Mouse (Mus musculus) intestine, postnatal 0 days (tissue): ENCODE measurements around the gene Pfkfb2. TPM values are rescaled to one million over a fixed set of nuclear protein-coding genes. Genes with fewer than 3 reads are reported as not detected.
A peak's percentile ranks its signal among the peaks of the same experiment; 100 is the strongest.
"Not testable (repeated sequence)": the region's sequence is repeated elsewhere in the genome, so short reads cannot be mapped to it uniquely, and the experiment has no call there.

ENCODE experiments used
- ATAC-seq: fragments of 200-750 bp; cut with Nextera tagmentation; 2 replicates; pipeline ENCODE4 v1.8.0; 2017; ENCODE audit warnings: mild to moderate bottlenecking, moderate TSS enrichment, moderate library complexity
- H3K27ac ChIP-seq: fragments of 300-500 bp; sonication (generic); 2 replicates; pipeline ENCODE4 v1.5.1; 2014; ENCODE audit warnings: mild to moderate bottlenecking, low read depth, low read length, moderate library complexity
- H3K27me3 ChIP-seq: fragments of 300-500 bp; sonication (generic); replicated peaks from 2 replicates; pipeline ENCODE4 v1.6.1; 2014; ENCODE audit warnings: low read length, mixed read lengths; ENCODE audit not compliant: control insufficient read depth, insufficient read depth
- H3K36me3 ChIP-seq: fragments of 300-500 bp; sonication (generic); 2 replicates; pipeline ENCODE4 v1.6.1; 2014; ENCODE audit warnings: mild to moderate bottlenecking, moderate library complexity; ENCODE audit not compliant: control insufficient read depth, insufficient read depth
- H3K4me1 ChIP-seq: fragments of 300-500 bp; sonication (generic); replicated peaks from 2 replicates; pipeline ENCODE4 v1.6.1; 2014; ENCODE audit warnings: antibody characterized with exemption, low read length, mixed read lengths; ENCODE audit not compliant: control insufficient read depth, insufficient read depth
- H3K4me2 ChIP-seq: fragments of 300-500 bp; sonication (generic); replicated peaks from 2 replicates; pipeline ENCODE4 v1.6.1; 2014; ENCODE audit warnings: low read depth, mild to moderate bottlenecking, moderate library complexity
- H3K4me3 ChIP-seq: fragments of 300-500 bp; sonication (generic); 2 replicates; pipeline ENCODE4 v1.5.1; 2014; ENCODE audit warnings: low read depth, low read length
- H3K9ac ChIP-seq: fragments of 300-500 bp; sonication (generic); 2 replicates; pipeline ENCODE4 v1.6.1; 2014; ENCODE audit warnings: mild to moderate bottlenecking, low read depth, low read length
- H3K9me3 ChIP-seq: fragments of 300-500 bp; sonication (generic); 2 replicates; pipeline ENCODE4 v1.6.1; 2016; ENCODE audit warnings: mixed run types; ENCODE audit not compliant: control insufficient read depth
- CTCF ChIP-seq: sonication (generic); IDR thresholded peaks from 2 replicates; pipeline ENCODE4 v1.5.1; 2016; ENCODE audit warnings: low read depth, mild to moderate bottlenecking, control low read depth, antibody characterized with exemption, moderate library complexity
- WGBS: fragments of 180-500 bp; shearing (Covaris S2); extraction: QIAGEN DNeasy Blood & Tissue Kit; methylation state at CpG from one replicate; pipeline ENCODE4 v1.1.7; 2014; 5-methylcytosine and 5-hydroxymethylcytosine counted together
- polyA plus RNA-seq: library from polyadenylated mRNA; unstranded; fragments of >200 nt; fragmentation: Nextera tagmentation; extraction: Ambion mirVana; gene quantifications from 2 replicates; pipeline ENCODE4 v1.2.1, GENCODE M21; 2015

Pfkfb2 gene
- polyA plus RNA-seq, 1 experiment from 2014 or later = 6.1 TPM

GRCm38 (mm10) chr1:130698601-130699000 lies 30.5 kb downstream of the Pfkfb2 start:
- no peak for TF ChIP-seq CTCF
- 93% methylated on average over 5 of the region's 5 CpGs for WGBS
- no peak overlapping the region for H3K9ac ChIP-seq
- H3K4me2 ChIP-seq = no peak overlapping the region
- no peaks in the 10 kb centered on the region for H3K4me1 ChIP-seq
- H3K27ac ChIP-seq = no peak overlapping the region
- no peaks in the 10 kb centered on the region for H3K9me3 ChIP-seq
- no peak overlapping the region for H3K4me3 ChIP-seq
- H3K27me3 ChIP-seq = no peaks in the 10 kb centered on the region
- ATAC-seq = no peak
- peaks cover 60% of the 10 kb centered on the region for H3K36me3 ChIP-seq

GRCm38 (mm10) chr1:130683905-130684304 lies 45.1 kb downstream of the Pfkfb2 start:
- Histone ChIP-seq H3K4me3 (no peak overlapping the region), H3K4me2 (no peak overlapping the region), H3K9me3 (no peaks in the 10 kb centered on the region), H3K4me1 (peaks cover 18% of the 10 kb centered on the region), H3K36me3 (peaks cover 9% of the 10 kb centered on the region; the same call in 1 of the 2 replicates), H3K27me3 (no peaks in the 10 kb centered on the region), H3K9ac (no peak overlapping the region), H3K27ac (no peak overlapping the region)
- peak; percentile 20; the same call in 1 of the 2 replicates for ATAC-seq
- no peak for TF ChIP-seq CTCF
- 18% methylated on average over 1 of the region's 1 CpGs for WGBS

GRCm38 (mm10) chr1:130681656-130682413 lies 47.2 kb downstream of the Pfkfb2 start:
- H3K36me3 ChIP-seq = no peaks in the 10 kb centered on the region
- peak overlapping the region; percentile 76 for H3K27ac ChIP-seq
- WGBS = 27% methylated on average over 6 of the region's 6 CpGs

GRCm38 (mm10) chr1:130681075-130681474 lies 48.0 kb downstream of the Pfkfb2 start:
- peak overlapping the region; percentile 76 for H3K27ac ChIP-seq
- TF ChIP-seq CTCF = no peak

More at GRCm38 (mm10) chr1:130681656-130682413, 47.2 kb downstream of the Pfkfb2 start:
- Histone ChIP-seq H3K4me3 (no peak overlapping the region), H3K9me3 (no peaks in the 10 kb centered on the region), H3K27me3 (no peaks in the 10 kb centered on the region), H3K4me1 (peaks cover 18% of the 10 kb centered on the region), H3K4me2 (no peak overlapping the region), H3K9ac (no peak overlapping the region)
- TF ChIP-seq CTCF = no peak
- peak; percentile 91 for ATAC-seq

GRCm38 (mm10) chr1:130678551-130678950 lies 50.5 kb downstream of the Pfkfb2 start:
- Histone ChIP-seq H3K9ac (no peak overlapping the region), H3K4me2 (no peak overlapping the region), H3K36me3 (no peaks in the 10 kb centered on the region), H3K4me1 (peaks cover 17% of the 10 kb centered on the region), H3K4me3 (no peak overlapping the region), H3K27me3 (no peaks in the 10 kb centered on the region), H3K9me3 (no peaks in the 10 kb centered on the region), H3K27ac (no peak overlapping the region)
- WGBS = 61% methylated on average over 2 of the region's 2 CpGs
- no peak for ATAC-seq
- no peak for TF ChIP-seq CTCF

More at GRCm38 (mm10) chr1:130681075-130681474, 48.0 kb downstream of the Pfkfb2 start:
- Histone ChIP-seq H3K27me3 (no peaks in the 10 kb centered on the region), H3K4me1 (peaks cover 18% of the 10 kb centered on the region), H3K4me3 (no peak overlapping the region), H3K9ac (no peak overlapping the region), H3K4me2 (0 out of 2 replicates have a peak overlapping the region, but pooled peaks have one; percentile 32), H3K36me3 (no peaks in the 10 kb centered on the region), H3K9me3 (no peaks in the 10 kb centered on the region)
- ATAC-seq = peak; percentile 67
- WGBS = 40% methylated on average over 2 of the region's 2 CpGs

- 85% methylated on average over 5 of the region's 5 CpGs for WGBS
- H3K9me3 ChIP-seq, H3K27me3 ChIP-seq, H3K4me1 ChIP-seq, H3K4me2 ChIP-seq, H3K27ac ChIP-seq, H3K9ac ChIP-seq, H3K36me3 ChIP-seq, H3K4me3 ChIP-seq, ATAC-seq: not testable (repeated sequence)
These were observed 65.5 kb downstream of the Pfkfb2 start for GRCm38 (mm10) chr1:130663576-130663975.
